Mouse (Mus musculus) layer of hippocampus, adult 18-20 months (tissue): ENCODE measurements around the gene Uhrf1bp1l. TPM values are rescaled to one million over a fixed set of nuclear protein-coding genes. Genes with fewer than 3 reads are reported as not detected.

Source experiments
- DNase-seq, 2 experiments: peaks; one replicate each; pipeline ENCODE4 v3.0.0; 2022; ENCODE audit warnings: low spot score in 2 of 2
- total RNA-seq, 2 experiments: library from RNA; stranded (reverse); gene quantifications; 2 replicates each; pipeline ENCODE4 v1.2.3; 2021

Uhrf1bp1l gene
- total RNA-seq, 2 experiments from 2014 or later = 72.9 to 74.8 TPM

- no peak for DNase-seq
These were observed 450 bp upstream of the Uhrf1bp1l start for GRCm38 (mm10) chr10:89744341-89744740.

- DNase-seq = peak in 1 of 2 experiments; percentile 14
These were observed 852 bp downstream of the Uhrf1bp1l start for GRCm38 (mm10) chr10:89745666-89746020.

DNA sequence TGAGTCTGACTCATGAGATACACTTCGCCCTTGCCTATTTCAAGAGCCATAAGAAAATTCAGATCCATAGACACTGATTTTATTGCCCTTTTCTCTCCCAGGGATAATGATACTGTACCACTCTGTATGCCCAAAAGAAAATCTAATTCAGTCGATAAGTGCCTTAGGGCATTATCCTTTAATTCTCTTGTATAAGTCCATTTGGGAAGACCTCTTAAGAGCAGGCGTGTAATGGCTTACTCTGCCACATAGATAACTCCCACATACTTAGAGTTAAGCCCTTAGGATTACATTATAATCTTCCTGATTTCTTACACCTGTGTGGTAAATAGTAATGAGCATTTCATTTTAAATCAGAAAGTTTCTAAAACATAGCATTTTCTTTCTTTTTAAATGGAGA lies 1.8 kb downstream of the Uhrf1bp1l start:
- DNase-seq = no peak

DNA sequence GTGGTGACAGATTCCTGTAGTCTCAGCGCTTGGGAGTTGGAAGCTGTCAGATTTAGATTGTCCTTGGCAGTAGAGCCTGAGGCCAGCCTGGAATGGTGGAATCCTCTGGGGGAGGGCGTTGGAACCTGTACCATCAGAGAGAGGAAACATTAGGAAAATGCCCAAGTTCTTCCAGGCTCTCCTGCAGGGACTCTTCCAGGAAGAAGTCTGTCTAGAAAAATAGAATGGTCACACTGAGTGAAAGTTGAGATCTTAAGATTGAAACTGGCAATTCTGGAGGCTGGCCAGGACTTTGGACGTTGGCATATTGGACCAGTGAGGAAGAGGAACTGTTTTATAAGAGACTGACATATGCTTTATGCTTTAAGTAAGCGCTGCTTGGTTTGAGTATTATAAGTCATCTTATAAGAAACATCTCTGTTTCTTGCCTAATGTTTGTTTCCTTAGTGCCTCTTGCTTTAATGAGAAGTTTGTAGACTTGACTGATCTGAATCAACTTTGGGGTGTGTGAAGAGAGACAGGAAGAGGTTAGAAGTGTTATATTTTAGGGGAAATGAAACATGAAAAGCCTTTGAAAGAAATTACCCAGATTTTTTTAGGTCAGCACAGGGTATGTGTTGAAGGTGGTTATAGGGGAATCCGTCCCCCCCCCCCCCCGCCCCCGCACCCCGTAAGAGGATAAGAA lies 2.6 kb downstream of the Uhrf1bp1l start:
- no peak for DNase-seq

DNA sequence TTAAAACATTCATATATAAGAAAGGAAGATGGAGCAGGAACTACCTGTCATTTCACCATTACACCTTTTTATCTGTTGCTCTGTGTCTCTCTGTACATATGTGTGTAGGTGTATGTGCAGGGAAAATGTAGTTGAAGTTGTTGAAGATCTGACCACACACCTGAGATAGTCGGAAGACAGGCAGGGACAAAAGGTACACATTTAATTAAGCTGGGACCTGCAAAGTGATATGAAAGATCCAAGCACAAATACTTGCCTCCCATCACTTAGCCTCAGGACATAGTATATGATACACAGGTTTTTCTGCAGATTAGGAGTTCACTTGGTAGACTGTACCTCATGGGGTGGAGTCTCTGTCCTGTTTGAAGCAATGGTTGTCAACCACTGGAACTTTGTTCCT lies 3.1 kb downstream of the Uhrf1bp1l start:
- no peak for DNase-seq

GRCm38 (mm10) chr10:89748619-89749018 lies 3.8 kb downstream of the Uhrf1bp1l start:
- no peak for DNase-seq

- no peak for DNase-seq
These were observed 6.3 kb downstream of the Uhrf1bp1l start for GRCm38 (mm10) chr10:89751069-89751468.

DNA sequence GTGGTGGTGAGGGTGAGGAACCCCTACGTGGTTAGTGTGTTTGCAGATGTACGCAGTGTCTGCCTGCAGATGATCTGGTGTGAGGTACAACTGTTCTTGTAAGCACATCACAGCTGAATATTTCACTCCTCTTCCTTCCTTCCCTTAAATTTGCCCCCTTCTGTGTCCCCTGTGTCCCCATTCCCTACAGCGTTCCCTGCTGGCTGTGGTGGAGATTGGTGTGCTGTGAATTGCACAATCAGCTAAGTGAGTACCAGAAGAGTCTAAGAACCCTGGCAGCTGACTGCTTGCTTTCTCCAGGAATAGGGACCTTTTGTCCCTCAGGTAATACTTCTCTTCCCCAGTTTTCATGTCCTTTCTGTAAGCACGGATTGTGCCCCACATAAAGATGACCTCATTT lies 10.4 kb downstream of the Uhrf1bp1l start:
- no peak for DNase-seq

DNA sequence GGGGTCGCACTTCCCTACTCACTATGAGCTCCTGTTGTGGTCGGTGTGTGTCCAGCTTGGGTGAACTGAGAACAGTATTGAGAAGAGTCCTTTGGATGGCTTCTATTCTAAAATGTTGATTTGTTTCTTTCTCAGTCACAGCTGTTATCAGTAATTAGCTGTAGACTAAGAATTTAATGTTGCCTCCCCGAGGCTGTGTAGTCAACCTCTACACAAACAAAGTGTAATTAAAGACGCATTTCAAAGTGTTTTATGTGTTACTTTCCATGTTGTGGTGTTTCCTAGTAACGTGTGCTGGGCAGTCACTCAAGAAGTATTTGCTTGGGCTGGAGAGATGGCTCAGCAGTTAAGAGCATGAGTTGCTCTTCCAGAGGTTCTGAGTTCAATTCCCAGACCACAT lies 16.0 kb downstream of the Uhrf1bp1l start:
- no peak for DNase-seq

DNA sequence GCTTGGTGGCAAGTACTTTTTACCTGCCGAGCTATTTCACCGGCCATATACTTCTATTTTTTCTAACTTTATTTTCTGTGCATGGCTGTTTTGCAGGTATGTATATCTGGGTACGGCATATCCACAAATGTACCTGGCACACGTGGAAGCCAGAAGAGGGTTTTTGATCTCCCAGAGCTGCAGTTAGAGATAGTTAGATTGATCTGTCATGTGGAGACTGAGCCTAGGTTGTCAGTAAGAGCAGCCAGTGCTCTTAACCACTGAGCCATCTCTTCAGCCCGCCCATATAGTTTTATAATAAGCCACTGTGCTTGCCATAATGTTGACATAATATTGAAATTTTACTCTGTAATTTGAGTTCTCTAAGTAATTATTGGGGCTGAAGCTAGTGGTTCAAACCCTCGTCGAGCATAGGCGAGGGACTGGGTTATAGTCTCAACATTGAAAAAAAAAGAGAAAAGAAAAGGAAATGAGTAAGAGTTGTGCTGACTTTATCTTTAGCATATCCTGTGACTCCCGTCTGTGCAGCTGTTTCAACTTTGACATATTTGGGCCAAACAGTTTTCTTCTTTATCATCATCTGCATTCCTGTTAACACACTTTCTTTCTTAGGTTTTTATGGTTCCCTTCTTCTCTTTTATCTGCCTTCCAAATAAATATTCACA lies 19.8 kb downstream of the Uhrf1bp1l start:
- no peak for DNase-seq

DNA sequence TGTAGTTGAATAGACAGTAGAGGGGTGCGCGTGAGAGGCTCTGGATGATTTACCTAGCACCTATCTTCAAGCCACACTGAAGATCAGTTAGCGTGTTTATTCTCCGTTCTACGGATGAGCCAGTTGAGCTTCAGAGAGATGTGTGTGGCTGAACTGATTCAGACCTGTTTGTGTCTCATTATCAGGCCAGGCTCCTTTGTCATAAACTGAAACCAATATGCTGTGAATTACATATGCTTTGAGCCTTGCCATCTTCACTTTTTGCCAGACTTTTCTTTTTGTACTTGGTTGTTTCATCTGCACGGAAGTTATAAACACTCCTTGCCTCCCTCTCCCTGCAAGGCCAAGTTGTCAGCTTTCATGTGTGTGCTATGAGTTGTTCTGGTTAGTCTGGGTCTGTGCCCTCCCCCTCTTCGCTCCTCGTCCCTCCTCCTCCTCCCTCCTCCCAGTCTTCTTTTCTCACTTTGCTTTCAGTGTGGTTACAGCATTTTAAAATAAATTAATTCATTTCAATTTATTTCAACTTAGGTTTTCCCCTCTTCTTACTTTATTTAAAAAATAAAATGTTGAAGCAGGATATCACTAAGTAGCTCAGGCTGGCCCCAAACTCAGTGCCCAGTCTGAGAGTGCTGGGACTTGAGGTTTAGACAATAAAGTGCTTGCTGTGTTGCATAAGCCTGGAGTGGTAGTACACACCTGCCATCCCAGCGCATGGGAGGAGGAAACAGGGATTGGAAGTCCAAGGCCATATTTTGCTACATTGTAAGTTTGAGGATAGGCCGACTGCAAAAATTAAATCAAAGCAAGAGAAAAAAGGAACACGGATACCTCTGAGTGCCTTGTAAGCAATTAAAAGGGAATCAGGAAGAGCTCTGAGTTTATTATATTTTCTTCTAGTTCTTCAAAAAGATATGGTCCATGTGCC lies 21.3 kb downstream of the Uhrf1bp1l start:
- DNase-seq = no peak

DNA sequence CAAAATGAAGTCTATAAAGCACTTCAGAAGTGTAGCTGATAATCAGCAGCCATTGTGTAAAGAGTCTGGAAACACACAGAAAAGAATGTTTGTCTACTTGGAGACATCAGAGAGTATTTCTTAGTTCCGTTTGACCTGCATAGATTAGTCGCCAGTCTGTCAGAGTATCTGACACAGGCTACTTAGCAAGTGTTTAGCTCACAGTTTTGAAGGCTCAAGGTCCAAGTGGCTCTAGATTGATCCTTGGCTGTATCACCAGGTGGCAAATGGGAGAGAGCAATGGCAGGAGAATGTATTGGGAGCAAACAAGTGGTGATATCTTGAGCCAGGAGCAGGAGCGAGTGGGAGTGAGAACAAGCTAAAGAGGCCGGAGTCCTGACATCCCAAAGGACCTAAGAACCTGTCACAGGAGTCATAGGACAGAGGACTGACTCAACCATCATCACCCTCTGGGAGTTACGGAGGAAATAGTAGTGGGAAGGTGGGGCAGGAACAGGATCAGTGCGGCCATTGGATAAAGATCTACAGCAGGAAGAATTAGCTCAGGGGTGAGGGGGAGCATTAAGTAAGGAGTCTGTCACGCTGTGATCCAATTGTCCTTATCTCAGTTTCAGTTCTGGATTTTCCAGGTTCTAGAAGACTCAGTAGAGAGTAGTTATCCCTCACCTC lies 23.7 kb downstream of the Uhrf1bp1l start:
- DNase-seq = no peak

DNA sequence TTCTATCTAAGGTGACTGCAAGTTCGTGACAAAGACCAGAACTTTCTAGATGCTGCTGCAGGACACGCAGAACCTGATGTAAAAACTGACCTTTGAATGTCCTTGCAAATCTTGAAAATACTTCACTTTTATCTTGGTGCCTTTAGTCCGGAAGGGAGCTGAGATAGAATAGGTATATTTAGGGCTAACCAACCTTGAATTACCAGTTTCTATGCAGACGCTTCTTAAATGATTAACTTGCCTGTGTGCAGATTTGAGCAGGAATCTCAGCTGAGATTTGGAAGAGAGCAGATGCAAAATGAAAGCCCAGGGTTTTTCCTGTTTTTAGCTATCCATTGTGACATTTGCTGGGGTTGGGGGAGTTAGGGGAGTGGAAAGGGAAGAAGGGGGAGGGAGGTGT lies 24.3 kb downstream of the Uhrf1bp1l start:
- no peak for DNase-seq

GRCm38 (mm10) chr10:89771894-89772293 lies 27.1 kb downstream of the Uhrf1bp1l start:
- DNase-seq = no peak

- peak in 1 of 2 experiments; percentile 65 for DNase-seq
These were observed 31.2 kb downstream of the Uhrf1bp1l start for GRCm38 (mm10) chr10:89776029-89776428.

DNA sequence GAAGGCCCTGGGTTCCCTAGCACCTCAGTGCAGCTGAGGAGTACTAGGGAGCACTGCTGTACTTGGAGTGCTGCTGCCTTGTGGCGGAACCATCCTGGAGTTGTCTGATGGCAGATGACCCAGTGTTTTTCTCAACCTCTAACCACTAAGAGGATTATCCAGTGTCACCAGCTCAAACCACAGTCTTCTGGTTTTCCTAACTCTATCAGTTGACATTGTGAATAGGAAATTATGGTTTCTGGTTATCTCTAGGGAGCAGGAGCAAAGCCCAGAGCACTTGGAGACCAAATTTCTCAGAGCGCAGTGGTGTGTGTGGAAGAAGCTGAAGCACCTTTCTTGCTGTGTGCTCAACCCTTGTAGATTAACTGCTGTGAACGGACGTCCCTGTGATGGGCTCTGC lies 47.1 kb downstream of the Uhrf1bp1l start:
- no peak for DNase-seq

GRCm38 (mm10) chr10:89794121-89794520 lies 49.3 kb downstream of the Uhrf1bp1l start:
- DNase-seq = no peak

- DNase-seq = no peak
These were observed 74.4 kb downstream of the Uhrf1bp1l start for GRCm38 (mm10) chr10:89819146-89819545.

GRCm38 (mm10) chr10:89823906-89824305 lies 79.1 kb downstream of the Uhrf1bp1l start:
- peak in 1 of 2 experiments; percentile 49 for DNase-seq

- peak; percentile 55 to 86 for DNase-seq
These were observed 82.1 kb downstream of the Uhrf1bp1l start for GRCm38 (mm10) chr10:89826896-89827295.

GRCm38 (mm10) chr10:89832334-89832733 lies 87.5 kb downstream of the Uhrf1bp1l start:
- no peak for DNase-seq
